Mouse (Mus musculus) erythroblast, embryonic 14.5 days (primary cell): ENCODE results near the gene Plpp3. TPM values are rescaled to one million over a fixed set of nuclear protein-coding genes. Genes with fewer than 3 reads are reported as not detected.

Experiments used
- H3K27me3 ChIP-seq: 2 replicates; pipeline ENCODE4 v1.6.1; 2012; ENCODE audit warnings: inconsistent platforms; ENCODE audit not compliant: control insufficient read depth
- H3K36me3 ChIP-seq: 2 replicates; pipeline ENCODE4 v1.6.1; 2012; ENCODE audit warnings: mild to moderate bottlenecking, inconsistent platforms; ENCODE audit not compliant: control insufficient read depth
- H3K4me1 ChIP-seq: 2 replicates; pipeline ENCODE4 v1.6.1; 2012; ENCODE audit warnings: inconsistent platforms; ENCODE audit not compliant: control insufficient read depth
- H3K4me3 ChIP-seq: replicated peaks from 2 replicates; pipeline ENCODE3; 2012; ENCODE audit warnings: moderate library complexity, mild to moderate bottlenecking, inconsistent platforms
- H3K9me3 ChIP-seq: 2 replicates; pipeline ENCODE4 v1.6.1; 2012; ENCODE audit warnings: low read length, inconsistent platforms, mixed read lengths; ENCODE audit not compliant: control insufficient read depth
- GATA1 ChIP-seq: IDR thresholded peaks from 2 replicates; pipeline ENCODE4 v1.6.1; 2012; ENCODE audit warnings: low read length, inconsistent platforms, mixed read lengths
- TAL1 ChIP-seq: IDR thresholded peaks from 3 replicates; pipeline ENCODE4 v1.6.1; 2012; ENCODE audit warnings: low read length, inconsistent platforms, mixed read lengths
- polyA plus RNA-seq: library from polyadenylated mRNA; stranded (reverse); fragments of >175 nt; gene quantifications from 2 replicates; pipeline ENCODE4 v1.2.3, GENCODE M21; 2012

The Plpp3 gene
- polyA plus RNA-seq, 1 experiment = 0.03 TPM

DNA sequence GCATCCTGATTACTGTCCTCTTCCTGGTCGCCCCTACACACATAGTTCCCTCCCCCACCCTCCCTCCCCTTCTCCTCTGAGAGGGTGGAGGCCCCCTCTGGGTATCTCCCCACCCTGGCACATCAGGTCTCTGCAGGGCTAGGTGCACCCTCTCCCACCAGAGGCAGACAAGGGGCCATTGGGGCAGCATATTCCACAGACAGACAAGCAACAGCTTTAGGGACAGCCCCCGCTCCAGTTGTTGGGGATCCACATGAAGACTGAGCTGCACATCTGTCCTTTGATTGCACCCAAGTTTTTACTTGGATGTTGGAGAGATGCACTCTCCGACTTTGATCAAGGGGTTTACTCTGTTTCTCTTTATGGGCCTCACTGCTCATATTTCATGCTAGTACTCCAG lies 43.7 kb upstream of the Plpp3 start:
- H3K36me3 ChIP-seq = no peaks in the 10 kb centered on the region
- peaks cover 2% of the 10 kb centered on the region; the same call in 1 of the 2 replicates for H3K4me1 ChIP-seq
- H3K9me3 ChIP-seq = no peaks in the 10 kb centered on the region
- TF ChIP-seq GATA1 = no peak
- H3K4me3 ChIP-seq = no peak overlapping the region
- H3K27me3 ChIP-seq = peaks cover 25% of the 10 kb centered on the region

DNA sequence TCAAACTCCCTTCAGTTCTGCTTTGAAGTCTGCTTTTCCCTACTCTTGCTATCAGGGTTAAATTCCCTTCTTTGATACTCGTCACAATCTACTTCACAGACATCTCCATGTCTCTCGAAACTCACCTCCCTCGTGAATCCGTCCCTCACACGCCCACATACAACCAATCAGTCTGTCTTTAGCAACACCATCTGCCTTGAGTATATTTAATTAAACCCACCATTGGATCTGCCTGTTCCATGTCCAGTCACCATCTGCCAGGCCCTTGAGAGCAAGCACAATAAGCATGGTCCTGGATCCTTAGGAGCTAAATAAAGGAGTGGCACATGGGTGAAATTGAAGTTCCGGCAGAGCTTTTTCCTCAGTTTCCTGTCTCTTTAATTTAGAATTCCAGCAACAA lies 36.1 kb upstream of the Plpp3 start:
- no peak for TF ChIP-seq TAL1
- H3K27me3 ChIP-seq = no peaks in the 10 kb centered on the region
- no peaks in the 10 kb centered on the region for H3K9me3 ChIP-seq
- no peak overlapping the region for H3K4me3 ChIP-seq
- H3K36me3 ChIP-seq = no peaks in the 10 kb centered on the region
- H3K4me1 ChIP-seq = no peaks in the 10 kb centered on the region

DNA sequence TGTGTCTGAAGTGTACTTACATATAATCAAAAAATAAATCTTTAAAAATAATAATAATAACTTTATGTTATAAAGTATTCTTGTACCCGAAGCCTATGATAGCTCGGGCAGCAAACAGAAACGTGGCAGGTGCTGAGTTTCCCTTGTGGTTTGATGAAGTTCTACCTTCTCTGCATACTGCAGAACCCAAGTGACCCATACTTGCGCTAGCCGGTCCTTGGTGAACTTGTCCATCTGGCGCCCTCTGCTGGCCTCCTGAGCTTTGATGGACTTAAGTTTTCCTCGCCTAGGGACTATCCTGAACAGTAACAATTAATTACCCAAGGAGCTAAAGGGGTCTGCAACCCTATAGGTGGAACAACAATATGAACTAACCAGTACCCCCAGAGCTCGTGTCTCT lies 34.7 kb upstream of the Plpp3 start:
- no peaks in the 10 kb centered on the region for H3K9me3 ChIP-seq
- no peaks in the 10 kb centered on the region for H3K36me3 ChIP-seq
- H3K4me3 ChIP-seq = no peak overlapping the region
- H3K4me1 ChIP-seq = no peaks in the 10 kb centered on the region
- no peak for TF ChIP-seq GATA1
- no peaks in the 10 kb centered on the region for H3K27me3 ChIP-seq

DNA sequence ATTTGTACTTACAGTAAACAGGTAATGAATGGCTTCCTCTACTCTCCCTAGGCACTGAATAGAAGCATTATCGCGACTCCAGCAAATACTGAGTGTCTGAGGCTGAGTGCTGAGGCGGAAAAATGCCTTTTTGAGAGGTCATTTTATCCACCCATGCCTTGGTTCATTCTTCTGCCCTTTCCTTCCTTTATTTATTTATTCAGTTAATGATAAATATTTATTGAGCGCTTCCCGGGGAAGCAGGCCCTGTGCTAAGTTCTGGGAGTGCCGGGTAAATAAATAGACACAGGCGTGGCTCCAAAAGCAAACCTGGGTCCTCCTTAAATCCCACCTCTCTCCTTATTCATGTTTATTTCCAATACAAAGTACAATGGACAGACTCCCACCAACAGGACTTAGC lies 27.9 kb upstream of the Plpp3 start:
- Histone ChIP-seq H3K9me3 (no peaks in the 10 kb centered on the region), H3K27me3 (no peaks in the 10 kb centered on the region), H3K4me3 (no peak overlapping the region), H3K4me1 (no peaks in the 10 kb centered on the region), H3K36me3 (no peaks in the 10 kb centered on the region)
- TF ChIP-seq TAL1 (no peak), GATA1 (no peak)

DNA sequence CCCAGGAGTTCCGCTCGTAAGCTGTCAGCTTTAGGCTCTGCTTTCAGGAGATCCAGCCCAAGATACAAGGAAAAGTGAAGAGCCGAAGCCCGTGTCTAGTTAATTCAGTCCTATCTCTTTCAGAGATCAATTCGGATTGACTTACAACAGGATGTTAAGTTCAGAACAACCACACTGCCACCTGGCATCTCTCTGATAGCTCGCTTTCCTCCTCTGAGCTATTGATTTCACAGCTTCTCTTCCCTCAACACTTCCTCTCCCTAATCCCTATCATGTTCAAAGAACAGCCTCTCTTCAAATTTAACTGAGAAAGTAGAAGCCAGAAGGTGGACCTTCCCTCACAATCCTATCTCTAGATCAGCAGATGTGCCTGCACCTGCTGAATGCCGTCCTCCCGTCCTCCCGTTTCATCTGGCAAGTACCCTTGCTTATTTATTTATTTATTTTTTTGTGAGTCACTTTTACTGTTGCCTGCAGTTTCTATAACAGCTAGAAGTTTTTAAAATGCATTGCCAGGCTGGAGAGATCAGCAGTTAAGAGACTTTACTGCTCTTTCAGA lies 25.3 kb upstream of the Plpp3 start:
- H3K4me1 ChIP-seq = no peaks in the 10 kb centered on the region
- H3K27me3 ChIP-seq = no peaks in the 10 kb centered on the region
- H3K4me3 ChIP-seq = no peak overlapping the region
- TF ChIP-seq TAL1 (no peak), GATA1 (no peak)
- H3K9me3 ChIP-seq = no peaks in the 10 kb centered on the region
- no peaks in the 10 kb centered on the region for H3K36me3 ChIP-seq

DNA sequence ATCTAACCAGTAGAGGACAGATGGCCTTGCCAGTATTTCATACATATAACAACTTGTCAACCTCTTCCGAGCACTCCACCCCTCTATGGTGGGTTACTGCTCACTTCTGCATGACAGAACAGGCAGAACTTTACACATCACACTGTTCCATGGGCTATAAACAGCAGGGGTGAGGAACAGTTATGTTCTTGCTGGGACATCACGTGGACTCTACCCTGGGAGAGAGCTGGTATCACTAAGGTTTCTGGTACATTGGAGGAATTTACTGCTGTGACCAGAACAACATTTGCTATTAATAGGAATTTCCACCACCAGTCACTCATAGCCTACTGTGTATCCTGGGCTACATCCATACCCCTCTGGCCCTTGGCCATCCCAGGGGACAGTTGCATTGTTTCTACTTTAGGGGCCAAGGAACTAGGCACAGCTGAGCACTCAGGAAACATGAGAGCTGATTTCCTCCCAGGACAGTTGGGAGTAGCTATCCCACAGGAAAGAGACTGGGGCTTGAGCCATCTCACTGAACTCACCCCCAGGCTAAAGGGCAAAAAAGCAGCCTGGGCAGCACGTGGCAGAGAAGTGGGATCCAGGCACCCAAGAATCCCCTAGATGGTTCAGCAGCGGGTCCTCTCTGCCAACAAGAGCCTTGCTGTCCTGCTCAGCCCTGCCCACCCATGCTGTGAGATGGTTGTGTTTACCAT lies 23.6 kb upstream of the Plpp3 start:
- H3K9me3 ChIP-seq = no peaks in the 10 kb centered on the region

DNA sequence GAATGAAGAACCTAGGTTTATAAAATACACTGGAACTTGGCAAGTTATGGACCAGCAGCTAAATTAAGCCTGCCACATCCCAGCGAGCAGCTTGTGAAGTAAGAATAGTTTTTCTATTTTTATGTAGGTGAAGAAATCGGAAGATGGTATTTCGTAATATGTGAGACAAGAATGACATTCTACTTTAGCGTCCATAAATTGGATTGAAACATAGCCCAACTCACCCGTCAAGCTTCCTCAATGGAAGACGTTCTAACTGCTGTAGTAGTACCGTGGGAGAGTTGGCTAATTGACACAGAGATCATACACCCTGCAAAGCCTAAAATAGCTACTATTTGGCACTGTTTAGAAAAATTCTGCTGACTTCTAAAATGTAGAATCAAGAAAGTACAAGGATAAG lies 7.7 kb upstream of the Plpp3 start:
- Histone ChIP-seq H3K4me1 (no peaks in the 10 kb centered on the region), H3K27me3 (no peaks in the 10 kb centered on the region), H3K4me3 (no peak overlapping the region), H3K9me3 (no peaks in the 10 kb centered on the region), H3K36me3 (no peaks in the 10 kb centered on the region)
- TF ChIP-seq TAL1 = no peak
- TF ChIP-seq GATA1 = no peak

More for the DNA sequence above, 23.6 kb upstream of the Plpp3 start:
- no peak for TF ChIP-seq GATA1
- TF ChIP-seq TAL1 = no peak
- Histone ChIP-seq H3K36me3 (no peaks in the 10 kb centered on the region), H3K27me3 (no peaks in the 10 kb centered on the region), H3K4me3 (no peak overlapping the region), H3K4me1 (no peaks in the 10 kb centered on the region)

DNA sequence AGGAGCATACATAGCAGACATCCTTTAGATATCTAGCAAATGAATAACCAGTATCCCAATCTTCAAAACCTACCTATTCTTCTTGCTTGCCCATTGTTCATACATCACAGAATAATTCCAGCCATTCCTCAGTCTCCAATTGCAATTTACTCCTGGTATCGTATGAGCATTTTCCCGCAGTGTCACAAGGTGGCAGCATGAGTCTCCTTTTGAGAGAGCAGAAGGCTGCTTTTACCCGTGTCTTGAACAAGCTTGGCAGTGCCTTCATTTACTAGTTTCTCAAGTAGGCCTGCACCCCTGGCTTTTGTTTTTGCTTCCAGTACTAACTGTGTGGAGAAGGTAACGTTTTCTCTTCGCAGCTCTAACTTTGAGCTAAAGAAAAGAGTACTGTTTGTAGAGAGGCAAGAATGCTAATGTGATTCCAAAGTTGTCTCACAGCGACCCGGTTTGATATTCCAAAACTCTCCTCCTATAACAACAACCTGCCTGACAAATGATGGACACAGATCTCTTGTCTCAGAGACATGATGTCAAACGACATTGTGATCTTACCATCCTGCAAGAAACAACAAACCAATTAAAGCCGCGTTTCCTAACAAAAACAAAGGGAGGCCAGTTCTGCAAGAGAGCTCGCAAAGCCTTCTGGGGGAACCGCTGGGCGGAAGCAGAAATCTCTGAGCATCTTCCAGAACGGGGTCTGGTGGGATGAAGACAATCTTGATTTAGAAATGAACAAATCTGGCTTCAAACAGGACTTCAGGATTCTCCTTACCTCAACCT lies 5.0 kb upstream of the Plpp3 start:
- Histone ChIP-seq H3K9me3 (no peaks in the 10 kb centered on the region), H3K27me3 (peaks cover 7% of the 10 kb centered on the region), H3K4me1 (no peaks in the 10 kb centered on the region), H3K36me3 (no peaks in the 10 kb centered on the region), H3K4me3 (no peak overlapping the region)
- TF ChIP-seq GATA1 (no peak), TAL1 (no peak)

DNA sequence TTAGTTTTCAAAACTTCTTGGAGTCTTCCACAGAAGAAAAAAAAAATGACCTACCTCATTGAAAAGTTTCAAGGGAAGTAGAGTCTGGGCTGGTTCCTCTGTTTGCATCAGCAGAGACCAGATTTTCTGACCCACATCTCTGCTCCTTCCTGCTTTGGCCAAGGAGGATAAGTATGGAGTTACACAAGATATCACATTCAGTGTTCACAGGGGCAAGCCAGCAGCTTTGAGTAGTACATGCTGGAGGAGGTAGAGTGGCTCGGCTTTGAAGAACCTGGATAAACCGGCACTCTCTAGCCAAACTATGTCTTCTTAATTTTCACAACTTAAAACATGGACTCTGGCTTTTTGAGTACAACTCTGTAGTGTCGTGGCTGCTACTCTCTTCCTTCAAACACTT lies 3.9 kb upstream of the Plpp3 start:
- Histone ChIP-seq H3K4me1 (peaks cover 4% of the 10 kb centered on the region), H3K9me3 (no peaks in the 10 kb centered on the region), H3K27me3 (peaks cover 19% of the 10 kb centered on the region), H3K36me3 (no peaks in the 10 kb centered on the region), H3K4me3 (no peak overlapping the region)
- TF ChIP-seq TAL1 (no peak), GATA1 (no peak)
